Mouse (Mus musculus) right cerebral cortex, postnatal 10 days (tissue): ENCODE data around the gene Atp6v1g1.

Source experiments
- DNase-seq, 2 experiments: peaks; one replicate each; pipeline ENCODE4 v3.0.0; 2021; ENCODE audit warnings: low spot score in 2 of 2

The Atp6v1g1 gene

GRCm38 (mm10) chr4:63544494-63545230, at the start of gene Atp6v1g1:
Atp6v1g1 (plus strand) TSS chr4:63544772.
- peak; percentile 97 for DNase-seq

- peak; percentile 57 to 62 for DNase-seq
Measured at GRCm38 (mm10) chr4:63494967-63495914, 49.3 kb upstream of the Atp6v1g1 start.

GRCm38 (mm10) chr4:63495915-63496278, 48.7 kb upstream of the Atp6v1g1 start, which contains the start of gene Whrn:
Whrn (minus strand) TSS chr4:63495991.
- DNase-seq, result peak; percentile 78 to 85

GRCm38 (mm10) chr4:63496312-63496711, 48.3 kb upstream of the Atp6v1g1 start:
- no peak for DNase-seq

- no peak for DNase-seq
Measured at GRCm38 (mm10) chr4:63498346-63498745, 46.2 kb upstream of the Atp6v1g1 start.

GRCm38 (mm10) chr4:63501050-63501449, 43.5 kb upstream of the Atp6v1g1 start:
- DNase-seq, result no peak

- no peak for DNase-seq
Measured at GRCm38 (mm10) chr4:63503949-63504348, 40.6 kb upstream of the Atp6v1g1 start.

- no peak for DNase-seq
Measured at GRCm38 (mm10) chr4:63507478-63507877, 37.1 kb upstream of the Atp6v1g1 start.

GRCm38 (mm10) chr4:63508232-63508631, 36.3 kb upstream of the Atp6v1g1 start:
- DNase-seq, result peak; percentile 54 to 73

- no peak for DNase-seq
Measured at GRCm38 (mm10) chr4:63512921-63513320, 31.7 kb upstream of the Atp6v1g1 start.

GRCm38 (mm10) chr4:63514454-63514984, 30.1 kb upstream of the Atp6v1g1 start:
- no peak for DNase-seq

- no peak for DNase-seq
Measured at GRCm38 (mm10) chr4:63515021-63515420, 29.6 kb upstream of the Atp6v1g1 start.

- DNase-seq, result no peak
Measured at GRCm38 (mm10) chr4:63521813-63522419, 22.7 kb upstream of the Atp6v1g1 start.

- DNase-seq, result no peak
Measured at GRCm38 (mm10) chr4:63525514-63525913, 19.1 kb upstream of the Atp6v1g1 start.

- peak; percentile 54 to 75 for DNase-seq
Measured at GRCm38 (mm10) chr4:63528946-63529345, 15.6 kb upstream of the Atp6v1g1 start.

GRCm38 (mm10) chr4:63530409-63530808, 14.2 kb upstream of the Atp6v1g1 start:
- no peak for DNase-seq

GRCm38 (mm10) chr4:63537602-63538001, 7.0 kb upstream of the Atp6v1g1 start:
- no peak for DNase-seq

GRCm38 (mm10) chr4:63542209-63542608, 2.4 kb upstream of the Atp6v1g1 start:
- no peak for DNase-seq

GRCm38 (mm10) chr4:63543746-63544493, 652 bp upstream of the Atp6v1g1 start:
- peak in 1 of 2 experiments; percentile 63 for DNase-seq

- DNase-seq, result no peak
Measured at GRCm38 (mm10) chr4:63545231-63545958, 823 bp downstream of the Atp6v1g1 start.
